Mouse (Mus musculus) stomach, embryonic 14.5 days (tissue): Measurements from ENCODE around the gene Cryaa. TPM values are rescaled to one million over a fixed set of nuclear protein-coding genes. Genes with fewer than 3 reads are reported as not detected.

Experiments
- ATAC-seq: fragments of 200-750 bp; cut with Nextera tagmentation; 2 replicates; pipeline ENCODE4 v1.8.0; 2017; ENCODE audit warnings: low read depth, moderate TSS enrichment; ENCODE audit not compliant: insufficient number of reproducible peaks, insufficient read depth, low FRiP score
- H3K27ac ChIP-seq: fragments of 300-500 bp; sonication (generic); 2 replicates; pipeline ENCODE4 v1.5.1; 2014; ENCODE audit warnings: mild to moderate bottlenecking, low read length, moderate library complexity, mixed read lengths
- H3K27me3 ChIP-seq: fragments of 300-500 bp; sonication (generic); 2 replicates; pipeline ENCODE4 v1.6.1; 2014; ENCODE audit warnings: low read length, control low read depth, mixed read lengths; ENCODE audit not compliant: control insufficient read depth, insufficient read depth
- H3K36me3 ChIP-seq: fragments of 300-500 bp; sonication (generic); 2 replicates; pipeline ENCODE4 v1.6.1; 2014; ENCODE audit warnings: mild to moderate bottlenecking, control low read depth, low read length, moderate library complexity, mixed read lengths; ENCODE audit not compliant: control insufficient read depth, insufficient read depth
- H3K4me1 ChIP-seq: fragments of 300-500 bp; sonication (generic); 2 replicates; pipeline ENCODE4 v1.6.1; 2014; ENCODE audit warnings: low read length, control low read depth, mixed read lengths; ENCODE audit not compliant: control insufficient read depth, insufficient read depth
- H3K4me2 ChIP-seq: fragments of 300-500 bp; sonication (generic); replicated peaks from 2 replicates; pipeline ENCODE4 v1.6.1; 2014; ENCODE audit warnings: low read depth, low read length, control low read depth
- H3K4me3 ChIP-seq: fragments of 300-500 bp; sonication (generic); 2 replicates; pipeline ENCODE4 v1.5.1; 2014; ENCODE audit warnings: low read depth, low read length, control low read depth
- H3K9ac ChIP-seq: fragments of 300-500 bp; sonication (generic); replicated peaks from 2 replicates; pipeline ENCODE4 v1.6.1; 2014; ENCODE audit warnings: low read depth, mild to moderate bottlenecking, control low read depth, low read length, moderate library complexity, mixed read lengths
- H3K9me3 ChIP-seq: fragments of 300-500 bp; sonication (generic); 2 replicates; pipeline ENCODE4 v1.6.1; 2016; ENCODE audit warnings: low read depth, low read length, control low read depth; ENCODE audit not compliant: control insufficient read depth
- WGBS: fragments of 180-500 bp; shearing (Covaris S2); extraction: QIAGEN DNeasy Blood & Tissue Kit; methylation state at CpG from one replicate; pipeline ENCODE4 v1.1.7; 2014; 5-methylcytosine and 5-hydroxymethylcytosine counted together
- polyA plus RNA-seq: library from polyadenylated mRNA; unstranded; fragments of >200 nt; fragmentation: Nextera tagmentation; extraction: Ambion mirVana; gene quantifications from 2 replicates; pipeline ENCODE4 v1.2.1, GENCODE M21; 2014

Cryaa gene
- polyA plus RNA-seq = not detected in 2 replicates

- 67% methylated on average over 8 of the region's 8 CpGs for WGBS
Observed at GRCm38 (mm10) chr17:31677507-31677906, at the start of gene Cryaa. TSS of gene Cryaa (plus strand) at chr17:31677807.

GRCm38 (mm10) chr17:31627961-31628360 lies 49.6 kb upstream of the Cryaa start:
- 95% methylated on average over 2 of the region's 2 CpGs for WGBS
- H3K4me3 ChIP-seq = no peak overlapping the region

More at GRCm38 (mm10) chr17:31677507-31677906, at the start of gene Cryaa:
- 0 out of 2 replicates have a peak, but pooled peaks cover 2% of the 10 kb centered on the region for H3K4me1 ChIP-seq
- H3K9me3 ChIP-seq = no peaks in the 10 kb centered on the region
- H3K36me3 ChIP-seq = no peaks in the 10 kb centered on the region
- no peak within 1 kb of the TSS for H3K27ac ChIP-seq
- H3K4me3 ChIP-seq = no peak within 1 kb of the TSS
- no peak within 1 kb of the TSS for H3K4me2 ChIP-seq
- ATAC-seq = no peak
- H3K9ac ChIP-seq = no peak within 1 kb of the TSS
- no peaks in the 10 kb centered on the region for H3K27me3 ChIP-seq

GRCm38 (mm10) chr17:31631081-31631800 lies 46.4 kb upstream of the Cryaa start:
- H3K27me3 ChIP-seq = no peaks in the 10 kb centered on the region; the same call in 1 of the 2 replicates
- WGBS = 72% methylated on average over 10 of the region's 10 CpGs

More at GRCm38 (mm10) chr17:31627961-31628360, 49.6 kb upstream of the Cryaa start:
- no peak for ATAC-seq
- Histone ChIP-seq H3K4me1 (no peaks in the 10 kb centered on the region), H3K9ac (no peak overlapping the region), H3K27me3 (no peaks in the 10 kb centered on the region), H3K27ac (no peak overlapping the region), H3K36me3 (no peaks in the 10 kb centered on the region), H3K4me2 (no peak overlapping the region), H3K9me3 (no peaks in the 10 kb centered on the region)

GRCm38 (mm10) chr17:31633007-31633406 lies 44.6 kb upstream of the Cryaa start:
- Histone ChIP-seq H3K36me3 (no peaks in the 10 kb centered on the region), H3K4me2 (no peak overlapping the region), H3K4me1 (peaks cover 5% of the 10 kb centered on the region), H3K27me3 (no peaks in the 10 kb centered on the region; the same call in 1 of the 2 replicates), H3K9me3 (no peaks in the 10 kb centered on the region), H3K4me3 (no peak overlapping the region), H3K9ac (no peak overlapping the region), H3K27ac (no peak overlapping the region)
- ATAC-seq = no peak
- WGBS = 67% methylated on average over 6 of the region's 6 CpGs

More at GRCm38 (mm10) chr17:31631081-31631800, 46.4 kb upstream of the Cryaa start:
- Histone ChIP-seq H3K4me1 (no peaks in the 10 kb centered on the region; the same call in 1 of the 2 replicates), H3K4me2 (no peak overlapping the region), H3K9me3 (no peaks in the 10 kb centered on the region), H3K27ac (no peak overlapping the region), H3K9ac (no peak overlapping the region), H3K4me3 (no peak overlapping the region), H3K36me3 (no peaks in the 10 kb centered on the region)
- ATAC-seq = no peak

GRCm38 (mm10) chr17:31634896-31635295 lies 42.7 kb upstream of the Cryaa start:
- no peak for ATAC-seq
- Histone ChIP-seq H3K27ac (no peak overlapping the region), H3K27me3 (no peaks in the 10 kb centered on the region; the same call in 1 of the 2 replicates), H3K4me2 (no peak overlapping the region), H3K4me3 (no peak overlapping the region), H3K36me3 (no peaks in the 10 kb centered on the region), H3K4me1 (peaks cover 5% of the 10 kb centered on the region), H3K9me3 (no peaks in the 10 kb centered on the region), H3K9ac (no peak overlapping the region)
- WGBS = 76% methylated on average over 5 of the region's 5 CpGs

- ATAC-seq = no peak
- no peaks in the 10 kb centered on the region for H3K9me3 ChIP-seq
- no peak overlapping the region for H3K4me3 ChIP-seq
- no peaks in the 10 kb centered on the region for H3K36me3 ChIP-seq
- 49% methylated on average over 11 of the region's 11 CpGs for WGBS
- H3K9ac ChIP-seq = no peak overlapping the region
- peaks cover 5% of the 10 kb centered on the region for H3K4me1 ChIP-seq
- H3K27ac ChIP-seq = no peak overlapping the region
- H3K27me3 ChIP-seq = no peaks in the 10 kb centered on the region; the same call in 1 of the 2 replicates
- H3K4me2 ChIP-seq = peak overlapping the region; percentile 99; the same call in 1 of the 2 replicates
Observed at GRCm38 (mm10) chr17:31635781-31636180, 41.8 kb upstream of the Cryaa start.

GRCm38 (mm10) chr17:31636277-31636941 lies 41.2 kb upstream of the Cryaa start:
- Histone ChIP-seq H3K9me3 (no peaks in the 10 kb centered on the region), H3K4me2 (peak overlapping the region; percentile 99), H3K9ac (0 out of 2 replicates have a peak overlapping the region, but pooled peaks have one; percentile 10), H3K27ac (no peak overlapping the region), H3K4me1 (peaks cover 5% of the 10 kb centered on the region), H3K36me3 (no peaks in the 10 kb centered on the region), H3K4me3 (peak overlapping the region; percentile 46), H3K27me3 (no peaks in the 10 kb centered on the region; the same call in 1 of the 2 replicates)
- ATAC-seq = peak; percentile 59
- WGBS = 5% methylated on average over 45 of the region's 45 CpGs

- Histone ChIP-seq H3K27ac (no peak within 1 kb of the TSS), H3K4me1 (peaks cover 5% of the 10 kb centered on the region), H3K9me3 (no peaks in the 10 kb centered on the region), H3K4me3 (peak within 1 kb of the TSS; percentile 46), H3K36me3 (no peaks in the 10 kb centered on the region), H3K9ac (peak within 1 kb of the TSS; percentile 21; the same call in 1 of the 2 replicates), H3K4me2 (peak within 1 kb of the TSS; percentile 99), H3K27me3 (no peaks in the 10 kb centered on the region; the same call in 1 of the 2 replicates)
- ATAC-seq = peak; percentile 92
- 2% methylated on average over 55 of the region's 61 CpGs for WGBS
Observed at GRCm38 (mm10) chr17:31636942-31637811, 40.4 kb upstream of the Cryaa start, which contains the start of gene Cbs. TSS of gene Cbs (minus strand) at chr17:31637238.
